Mouse (Mus musculus) MEL (cell line): Measurements from ENCODE around the gene Gbp9. TPM values are rescaled to one million over a fixed set of nuclear protein-coding genes. Genes with fewer than 3 reads are reported as not detected.
"Not testable (repeated sequence)": the region's sequence is repeated elsewhere in the genome, so short reads cannot be mapped to it uniquely, and the experiment has no call there.

Source experiments
- DNase-seq: peaks from one replicate; pipeline ENCODE4 v3.0.0; 2011; ENCODE audit warnings: low read depth, low spot score
- H3K27ac ChIP-seq: 2 replicates; pipeline ENCODE4 v1.5.1; 2012; ENCODE audit warnings: low read depth, mild to moderate bottlenecking, control low read depth, low read length, moderate library complexity; ENCODE audit not compliant: control insufficient read depth
- H3K27me3 ChIP-seq, 2 experiments: fragments of 150-350 bp in 1 of 2; sonication (generic) in 1 of 2; 2 replicates each; pipeline ENCODE4 v1.6.1; 2012; ENCODE audit warnings: low read length in 2 of 2, mild to moderate bottlenecking in 2 of 2, improper control_type of control experiment in 1 of 2, moderate library complexity in 1 of 2; ENCODE audit not compliant: insufficient read depth in 2 of 2, control insufficient read depth in 1 of 2
- H3K36me3 ChIP-seq, 2 experiments: 2 replicates each; pipeline ENCODE4 v1.6.1; 2012 to 2014; ENCODE audit warnings: low read length in 2 of 2, improper control_type of control experiment in 1 of 2, inconsistent platforms in 1 of 2, mild to moderate bottlenecking in 1 of 2; ENCODE audit not compliant: insufficient read depth in 2 of 2, control insufficient read depth in 1 of 2
- H3K4me1 ChIP-seq, 2 experiments: fragments of 150-350 bp in 1 of 2; sonication (generic) in 1 of 2; 2 replicates each; pipeline ENCODE4 v1.6.1; 2012; ENCODE audit warnings: low read length in 2 of 2, improper control_type of control experiment in 1 of 2, mild to moderate bottlenecking in 1 of 2; ENCODE audit not compliant: insufficient read depth in 2 of 2, control insufficient read depth in 1 of 2
- H3K4me3 ChIP-seq, 2 experiments: fragments of 150-350 bp in 1 of 2; sonication (generic) in 1 of 2; 2 replicates each; pipeline ENCODE4 v1.5.1; 2012; ENCODE audit warnings: low read depth in 2 of 2, low read length in 2 of 2, mild to moderate bottlenecking in 2 of 2, moderate library complexity in 2 of 2, control low read depth in 1 of 2, improper control_type of control experiment in 1 of 2; ENCODE audit not compliant: control insufficient read depth in 1 of 2, insufficient read depth in 1 of 2
- H3K79me2 ChIP-seq: 2 replicates; pipeline ENCODE4 v1.6.1; 2012; ENCODE audit warnings: mild to moderate bottlenecking, low read length, moderate library complexity; ENCODE audit not compliant: control insufficient read depth, poor library complexity, insufficient read depth
- H3K9ac ChIP-seq: 2 replicates; pipeline ENCODE4 v1.6.1; 2012; ENCODE audit warnings: low read depth, mild to moderate bottlenecking, control low read depth, low read length, moderate library complexity; ENCODE audit not compliant: control insufficient read depth, poor library complexity, severe bottlenecking
- H3K9me3 ChIP-seq: fragments of 150-350 bp; sonication (generic); replicated peaks from 2 replicates; pipeline ENCODE4 v1.6.1; 2012; ENCODE audit warnings: mild to moderate bottlenecking, low read length, improper control_type of control experiment, moderate library complexity; ENCODE audit not compliant: insufficient read depth
- BHLHE40 ChIP-seq: IDR thresholded peaks from 2 replicates; pipeline ENCODE4 v1.6.1; 2012; ENCODE audit warnings: low read depth, mild to moderate bottlenecking, inconsistent platforms, low read length, improper control_type of control experiment, borderline replicate concordance
- CHD1 ChIP-seq: IDR thresholded peaks from 2 replicates; pipeline ENCODE4 v1.6.1; 2012; ENCODE audit warnings: low read depth, mild to moderate bottlenecking, inconsistent platforms, low read length, improper control_type of control experiment
- CHD2 ChIP-seq: IDR thresholded peaks from 2 replicates; pipeline ENCODE4 v1.6.1; 2011; ENCODE audit warnings: low read length, improper control_type of control experiment
- E2F4 ChIP-seq: IDR thresholded peaks from 2 replicates; pipeline ENCODE4 v1.6.1; 2011; ENCODE audit warnings: low read depth, low read length, improper control_type of control experiment, borderline replicate concordance
- ETS1 ChIP-seq: IDR thresholded peaks from 2 replicates; pipeline ENCODE4 v1.6.1; 2012; ENCODE audit warnings: low read depth, mild to moderate bottlenecking, inconsistent platforms, low read length, improper control_type of control experiment, moderate library complexity
- GABPA ChIP-seq: IDR thresholded peaks from 2 replicates; pipeline ENCODE4 v1.6.1; 2012; ENCODE audit warnings: low read depth, mild to moderate bottlenecking, inconsistent platforms, low read length, improper control_type of control experiment, moderate library complexity
- GATA1 ChIP-seq: IDR thresholded peaks from 2 replicates; pipeline ENCODE4 v1.6.1; 2011; ENCODE audit warnings: low read depth, low read length, improper control_type of control experiment
- HCFC1 ChIP-seq: IDR thresholded peaks from 2 replicates; pipeline ENCODE4 v1.6.1; 2012; ENCODE audit warnings: low read depth, mild to moderate bottlenecking, inconsistent platforms, low read length, improper control_type of control experiment, moderate library complexity
- MEF2A ChIP-seq: IDR thresholded peaks from 2 replicates; pipeline ENCODE4 v1.6.1; 2014; ENCODE audit warnings: low read depth, mild to moderate bottlenecking, inconsistent platforms, low read length, improper control_type of control experiment; ENCODE audit not compliant: poor library complexity, insufficient replicate concordance, severe bottlenecking; ENCODE audit errors: extremely low read depth
- MYC ChIP-seq: IDR thresholded peaks from 2 replicates; pipeline ENCODE4 v1.6.1; 2011; ENCODE audit warnings: low read depth, mild to moderate bottlenecking, low read length, improper control_type of control experiment, moderate library complexity
- POLR2AphosphoS2 ChIP-seq: IDR thresholded peaks from 2 replicates; pipeline ENCODE4 v1.6.1; 2011; ENCODE audit warnings: low read length, improper control_type of control experiment
- POLR2AphosphoS5 ChIP-seq: IDR thresholded peaks from 2 replicates; pipeline ENCODE4 v1.6.1; 2012; ENCODE audit warnings: low read depth, borderline replicate concordance, mild to moderate bottlenecking, inconsistent platforms, low read length, moderate library complexity, mixed read lengths
- RCOR1 ChIP-seq: IDR thresholded peaks from 2 replicates; pipeline ENCODE4 v1.6.1; 2012; ENCODE audit warnings: low read depth, mild to moderate bottlenecking, inconsistent platforms, low read length, improper control_type of control experiment
- TAL1 ChIP-seq: IDR thresholded peaks from 2 replicates; pipeline ENCODE4 v1.6.1; 2012; ENCODE audit warnings: mild to moderate bottlenecking, inconsistent platforms, low read length, moderate library complexity, mixed read lengths
- TCF12 ChIP-seq: IDR thresholded peaks from 2 replicates; pipeline ENCODE4 v1.6.1; 2014; ENCODE audit warnings: low read depth, mild to moderate bottlenecking, inconsistent platforms, low read length, improper control_type of control experiment, moderate library complexity
- USF1 ChIP-seq: IDR thresholded peaks from 2 replicates; pipeline ENCODE4 v1.6.1; 2014; ENCODE audit warnings: low read depth, mild to moderate bottlenecking, inconsistent platforms, low read length, improper control_type of control experiment, moderate library complexity
- ZC3H11A ChIP-seq: IDR thresholded peaks from 2 replicates; pipeline ENCODE4 v1.6.1; 2012; ENCODE audit warnings: low read depth, mild to moderate bottlenecking, inconsistent platforms, low read length, improper control_type of control experiment
- ZNF384 ChIP-seq: IDR thresholded peaks from 2 replicates; pipeline ENCODE4 v1.6.1; 2012; ENCODE audit warnings: low read depth, mild to moderate bottlenecking, inconsistent platforms, low read length, improper control_type of control experiment
- polyA plus RNA-seq, 2 experiments: library from polyadenylated mRNA; stranded (reverse) in 1 of 2; unstranded in 1 of 2; fragments of >175 nt in 1 of 2; fragments of >200 nt in 1 of 2; gene quantifications; 2 replicates each; pipeline versions ENCODE4 v1.2.1 to v1.2.4; 2012; ENCODE audit warnings: low replicate concordance in 2 of 2, low read depth in 1 of 2; ENCODE audit not compliant: insufficient read length in 2 of 2, insufficient read depth in 1 of 2, missing spikeins in 1 of 2
- total RNA-seq: library from RNA; depleted of rRNA; stranded (reverse); fragments of 300-350 nt; gene quantifications from 2 replicates; pipeline ENCODE4 v1.2.3, GENCODE M21; 2012

The Gbp9 gene
- total and polyA plus RNA-seq, 3 experiments: 0.10 to 0.19 TPM; not detected in 1

- no peaks in the 10 kb centered on the region for H3K36me3 ChIP-seq
- no peaks in the 10 kb centered on the region for H3K4me1 ChIP-seq
- H3K9me3 ChIP-seq: no peaks in the 10 kb centered on the region
- no peaks in the 10 kb centered on the region for H3K79me2 ChIP-seq
- H3K27ac ChIP-seq: no peak overlapping the region
- no peak for DNase-seq
- TF ChIP-seq GABPA: no peak
- TF ChIP-seq POLR2AphosphoS2: no peak
- no peak for TF ChIP-seq BHLHE40
- TF ChIP-seq ZNF384: no peak
- TF ChIP-seq ETS1: no peak
- TF ChIP-seq CHD2: no peak
- no peak for TF ChIP-seq CHD1
- TF ChIP-seq ZC3H11A: no peak
- TF ChIP-seq TCF12: no peak
- TF ChIP-seq GATA1: no peak
- no peak for TF ChIP-seq MEF2A
- no peaks in the 10 kb centered on the region for H3K27me3 ChIP-seq
- no peak overlapping the region for H3K4me3 ChIP-seq
- no peak overlapping the region for H3K9ac ChIP-seq
Observed at GRCm38 (mm10) chr5:105055279-105055678, 84.1 kb downstream of the Gbp9 start.

DNA sequence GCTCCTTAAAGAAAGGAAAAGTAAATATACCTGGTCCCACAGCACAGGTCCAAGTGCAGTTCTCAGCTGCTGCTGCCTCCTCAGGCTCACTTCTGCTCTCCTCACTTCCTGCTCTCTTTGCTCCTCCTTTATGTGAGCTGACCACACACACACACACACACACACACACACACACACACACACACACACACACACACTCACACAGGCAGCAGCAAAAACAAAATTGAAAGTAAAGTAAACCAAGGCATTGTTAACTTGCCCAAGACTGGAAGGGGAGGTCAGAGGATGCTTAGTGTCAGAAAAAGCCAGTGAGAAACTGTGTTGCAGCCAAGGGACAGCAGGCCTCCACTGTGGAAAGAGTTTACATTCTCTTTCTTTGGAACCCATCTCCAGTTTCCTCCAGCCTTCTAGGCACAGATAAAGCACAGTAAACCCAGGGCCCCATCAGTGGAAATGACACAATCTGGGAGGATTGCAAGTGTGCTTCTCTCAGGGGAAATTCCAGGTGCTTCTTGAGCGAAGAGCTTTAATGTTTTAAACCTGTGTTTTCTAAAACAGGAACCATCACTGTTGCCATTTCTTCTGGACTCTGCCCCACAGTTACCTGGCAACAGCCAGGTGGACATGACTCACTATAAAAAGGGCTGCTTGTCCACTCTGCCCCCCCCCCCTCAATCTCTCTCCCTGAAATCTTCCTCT, 85.7 kb downstream of the Gbp9 start:
- not testable (repeated sequence) for DNase-seq, H3K9ac ChIP-seq

DNA sequence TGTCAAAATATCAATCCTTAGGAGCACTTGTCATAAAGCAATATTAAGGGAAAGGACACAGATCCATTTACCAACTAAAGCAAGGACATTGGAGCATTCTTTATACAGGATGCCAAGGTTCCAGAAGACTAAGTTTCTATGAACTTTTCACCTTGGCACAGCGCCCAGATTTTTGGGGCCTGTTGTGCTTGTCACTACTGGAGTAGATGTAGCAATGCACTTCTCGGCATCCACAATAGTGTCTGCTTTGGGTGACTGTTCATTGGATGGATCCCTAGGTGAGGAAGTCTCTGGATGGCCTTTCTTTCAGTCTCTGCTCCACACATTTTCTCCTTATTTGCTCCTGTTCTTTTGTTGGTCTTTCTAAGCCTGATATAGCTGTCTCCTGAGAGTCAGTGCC, 107.0 kb downstream of the Gbp9 start:
- Histone ChIP-seq H3K36me3 (no peaks in the 10 kb centered on the region), H3K27me3 (no peaks in the 10 kb centered on the region), H3K9me3 (no peaks in the 10 kb centered on the region), H3K4me1 (no peaks in the 10 kb centered on the region), H3K27ac (no peak overlapping the region), H3K9ac (no peak overlapping the region), H3K4me3 (no peak overlapping the region), H3K79me2 (no peaks in the 10 kb centered on the region)
- TF ChIP-seq CHD1 (no peak), GATA1 (no peak), RCOR1 (no peak), POLR2AphosphoS5 (no peak), USF1 (no peak), E2F4 (no peak), ZNF384 (no peak), BHLHE40 (no peak), CHD2 (no peak), HCFC1 (no peak), MEF2A (no peak), TAL1 (no peak), MYC (no peak)
- DNase-seq: no peak

More for the DNA sequence above, 85.7 kb downstream of the Gbp9 start:
- not testable (repeated sequence) for H3K27me3 ChIP-seq, H3K79me2 ChIP-seq, H3K4me3 ChIP-seq, H3K36me3 ChIP-seq, H3K9me3 ChIP-seq, H3K27ac ChIP-seq, H3K4me1 ChIP-seq
